Mouse (Mus musculus) macrophage (primary cell): Measurements from ENCODE around the gene Vasn. TPM values are rescaled to one million over a fixed set of nuclear protein-coding genes. Genes with fewer than 3 reads are reported as not detected.

ENCODE experiments used
- H3K27ac ChIP-seq: fragments of 350-480 bp; formaldehyde crosslinking; 2 replicates; pipeline ENCODE4 v1.9.0; 2021
- H3K36me3 ChIP-seq: fragments of 350-480 bp; formaldehyde crosslinking; 2 replicates; pipeline ENCODE4 v1.9.0; 2021; ENCODE audit errors: inconsistent target
- H3K4me3 ChIP-seq: fragments of 350-480 bp; formaldehyde crosslinking; 2 replicates; pipeline ENCODE4 v1.9.0; 2021; ENCODE audit errors: inconsistent target
- H3K79me2 ChIP-seq: fragments of 350-480 bp; formaldehyde crosslinking; 2 replicates; pipeline ENCODE4 v1.9.0; 2021; ENCODE audit errors: inconsistent target
- WGBS: methylation state at CpG from one replicate; pipeline ENCODE4 v1.1.7; 2026; ENCODE audit warnings: inconsistent platforms; ENCODE audit not compliant: missing documents; 5-methylcytosine and 5-hydroxymethylcytosine counted together
- polyA plus RNA-seq: library from polyadenylated mRNA; stranded (reverse); fragments of 250-400 nt; gene quantifications from 3 replicates; pipeline ENCODE4 v1.2.4, GENCODE M21; 2018; ENCODE audit warnings: inconsistent platforms

Gene Vasn
- polyA plus RNA-seq, 1 experiment from 2014 or later = 0.07 TPM

DNA sequence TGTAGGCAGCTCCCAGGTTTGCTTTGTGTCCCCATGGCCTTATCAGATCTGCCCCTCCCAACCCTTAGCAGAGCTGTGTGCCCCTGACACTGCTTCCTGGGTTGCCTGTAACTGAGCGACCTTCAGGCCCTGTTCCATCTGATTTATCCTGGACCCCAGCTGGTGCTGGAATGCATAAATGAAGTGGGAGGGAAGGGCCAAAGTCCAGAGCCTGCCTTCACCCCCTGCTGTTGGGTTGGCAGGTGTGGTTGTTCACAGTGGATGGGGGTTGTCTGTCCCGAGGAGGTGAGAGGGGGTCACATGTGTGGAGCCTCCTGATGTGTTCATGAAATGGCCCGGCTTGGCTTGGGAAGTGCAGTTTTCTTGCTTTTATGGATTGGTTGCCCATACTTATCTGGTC is 37.6 kb upstream of the Vasn start:
- H3K4me3 ChIP-seq = no peak overlapping the region
- no peaks in the 10 kb centered on the region for H3K79me2 ChIP-seq
- H3K27ac ChIP-seq = no peak overlapping the region
- H3K36me3 ChIP-seq = no peaks in the 10 kb centered on the region
- WGBS = 81% methylated on average over 3 of the region's 3 CpGs

- no peak overlapping the region for H3K27ac ChIP-seq
- no peak overlapping the region for H3K4me3 ChIP-seq
- H3K79me2 ChIP-seq = no peaks in the 10 kb centered on the region
- WGBS = 85% methylated on average over 7 of the region's 7 CpGs
- H3K36me3 ChIP-seq = no peaks in the 10 kb centered on the region
Observed at GRCm38 (mm10) chr16:4602766-4603452, 36.8 kb upstream of the Vasn start.

GRCm38 (mm10) chr16:4603453-4603837 is 36.3 kb upstream of the Vasn start:
- H3K79me2 ChIP-seq = no peaks in the 10 kb centered on the region
- no peak overlapping the region for H3K4me3 ChIP-seq
- H3K36me3 ChIP-seq = no peaks in the 10 kb centered on the region
- WGBS = 100% methylated on average over 1 of the region's 1 CpGs
- no peak overlapping the region for H3K27ac ChIP-seq

- 95% methylated on average over 11 of the region's 11 CpGs for WGBS
- no peaks in the 10 kb centered on the region for H3K79me2 ChIP-seq
- no peaks in the 10 kb centered on the region for H3K36me3 ChIP-seq
- no peak overlapping the region for H3K4me3 ChIP-seq
- no peak overlapping the region for H3K27ac ChIP-seq
Observed at GRCm38 (mm10) chr16:4604293-4604837, 35.4 kb upstream of the Vasn start.

DNA sequence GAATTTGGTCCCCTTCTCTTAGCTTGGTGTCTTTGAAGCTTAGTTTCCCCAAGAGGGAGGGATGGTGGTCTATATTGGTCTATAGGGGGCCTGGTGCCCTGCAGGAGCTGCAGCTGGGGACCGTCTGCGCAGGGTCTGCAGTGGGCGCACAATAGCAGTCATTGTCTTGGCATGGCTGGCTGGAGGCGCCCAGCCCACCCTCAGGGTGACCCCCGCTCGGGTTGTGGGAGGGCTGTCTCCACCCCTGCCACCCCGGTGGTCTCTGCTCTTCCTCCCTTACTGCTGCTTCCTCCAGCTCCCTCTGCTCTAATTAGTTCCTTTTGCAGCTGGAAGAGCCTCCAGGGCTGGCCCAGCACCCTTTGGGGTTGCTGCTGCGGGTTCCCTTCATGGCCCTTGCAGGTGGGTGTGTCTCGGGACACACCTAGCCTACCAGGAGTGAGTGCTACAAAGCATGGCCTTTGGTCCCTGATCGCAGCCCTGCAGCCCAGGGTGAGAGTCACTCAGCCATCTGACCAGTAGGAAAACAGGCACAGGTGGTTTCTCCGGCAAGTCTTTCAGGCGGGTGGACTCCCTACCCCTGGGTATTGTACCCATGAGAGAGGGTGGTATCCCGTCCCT is 34.1 kb upstream of the Vasn start:
- Histone ChIP-seq H3K4me3 (no peak overlapping the region), H3K36me3 (no peaks in the 10 kb centered on the region), H3K79me2 (no peaks in the 10 kb centered on the region), H3K27ac (no peak overlapping the region)
- 86% methylated on average over 13 of the region's 13 CpGs for WGBS

GRCm38 (mm10) chr16:4606431-4607084 is 33.2 kb upstream of the Vasn start:
- Histone ChIP-seq H3K79me2 (no peaks in the 10 kb centered on the region), H3K36me3 (no peaks in the 10 kb centered on the region), H3K4me3 (no peak overlapping the region), H3K27ac (no peak overlapping the region)
- WGBS = 18% methylated on average over 5 of the region's 5 CpGs

- 64% methylated on average over 9 of the region's 9 CpGs for WGBS
Observed at GRCm38 (mm10) chr16:4607818-4608531, 31.8 kb upstream of the Vasn start.

DNA sequence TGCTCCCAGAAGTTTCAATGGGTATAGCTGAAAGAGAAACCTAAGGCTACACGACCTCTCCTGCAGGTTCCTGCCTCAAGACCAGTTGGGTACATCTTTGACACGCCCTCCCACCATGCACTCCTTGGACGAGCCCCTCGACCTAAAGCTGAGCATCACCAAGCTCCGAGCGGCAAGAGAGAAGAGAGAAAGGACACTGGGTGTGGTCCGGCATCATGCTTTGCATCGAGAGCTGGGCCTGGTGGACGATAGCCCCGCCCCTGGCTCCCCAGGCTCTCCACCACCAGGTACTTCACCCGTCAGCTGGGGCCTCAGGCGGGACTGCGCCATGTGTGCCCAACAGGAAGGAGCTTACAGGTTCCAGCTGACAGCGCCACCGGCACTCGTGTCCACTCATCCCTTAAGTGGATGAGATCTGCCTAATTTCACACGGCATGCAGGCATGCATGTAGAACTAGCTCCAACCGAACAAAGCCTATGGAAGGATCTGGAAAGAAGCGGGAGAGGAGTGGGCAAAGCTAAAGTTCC is 31.1 kb upstream of the Vasn start:
- no peak overlapping the region for H3K4me3 ChIP-seq
- H3K27ac ChIP-seq = no peak overlapping the region
- H3K36me3 ChIP-seq = no peaks in the 10 kb centered on the region
- 90% methylated on average over 19 of the region's 19 CpGs for WGBS
- no peaks in the 10 kb centered on the region for H3K79me2 ChIP-seq

More at GRCm38 (mm10) chr16:4607818-4608531, 31.8 kb upstream of the Vasn start:
- Histone ChIP-seq H3K4me3 (no peak overlapping the region), H3K79me2 (no peaks in the 10 kb centered on the region), H3K27ac (no peak overlapping the region), H3K36me3 (no peaks in the 10 kb centered on the region)

- Histone ChIP-seq H3K4me3 (no peak overlapping the region), H3K36me3 (no peaks in the 10 kb centered on the region; the same call in 1 of the 2 replicates), H3K79me2 (no peaks in the 10 kb centered on the region), H3K27ac (no peak overlapping the region)
- 91% methylated on average over 5 of the region's 5 CpGs for WGBS
Observed at GRCm38 (mm10) chr16:4611193-4611592, 28.5 kb upstream of the Vasn start.

- no peak overlapping the region for H3K27ac ChIP-seq
- no peak overlapping the region for H3K4me3 ChIP-seq
- WGBS = 97% methylated on average over 7 of the region's 7 CpGs
- no peaks in the 10 kb centered on the region; the same call in 1 of the 2 replicates for H3K36me3 ChIP-seq
- no peaks in the 10 kb centered on the region for H3K79me2 ChIP-seq
Observed at GRCm38 (mm10) chr16:4611676-4612075, 28.1 kb upstream of the Vasn start.

GRCm38 (mm10) chr16:4613736-4614135 is 26.0 kb upstream of the Vasn start:
- H3K4me3 ChIP-seq = no peak overlapping the region
- H3K79me2 ChIP-seq = no peaks in the 10 kb centered on the region
- H3K27ac ChIP-seq = no peak overlapping the region
- H3K36me3 ChIP-seq = no peaks in the 10 kb centered on the region; the same call in 1 of the 2 replicates
- WGBS = 93% methylated on average over 9 of the region's 9 CpGs

DNA sequence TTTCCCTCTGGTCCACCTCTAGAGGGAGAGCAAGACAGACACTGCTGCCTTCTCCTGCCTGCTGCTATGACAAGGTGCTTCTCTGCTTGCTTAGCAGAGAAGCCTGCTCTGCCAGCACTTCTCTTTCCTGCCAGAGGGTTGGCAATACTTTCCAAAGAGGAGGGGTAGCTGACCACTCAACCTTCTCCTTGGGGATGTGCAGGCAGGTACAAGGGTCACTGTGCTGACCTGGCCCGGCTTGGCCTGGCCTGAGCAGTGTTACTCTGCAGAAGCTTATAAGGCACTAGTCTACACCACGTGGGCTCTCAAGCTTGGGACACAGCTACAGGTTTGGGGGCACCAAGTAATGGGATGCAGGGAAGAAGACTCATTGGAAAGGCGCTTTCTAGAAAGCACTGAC is 25.1 kb upstream of the Vasn start:
- H3K4me3 ChIP-seq = no peak overlapping the region
- peaks cover 2% of the 10 kb centered on the region; the same call in 1 of the 2 replicates for H3K79me2 ChIP-seq
- no peaks in the 10 kb centered on the region; the same call in 1 of the 2 replicates for H3K36me3 ChIP-seq
- no peak overlapping the region for H3K27ac ChIP-seq
- WGBS = 94% methylated on average over 3 of the region's 3 CpGs

DNA sequence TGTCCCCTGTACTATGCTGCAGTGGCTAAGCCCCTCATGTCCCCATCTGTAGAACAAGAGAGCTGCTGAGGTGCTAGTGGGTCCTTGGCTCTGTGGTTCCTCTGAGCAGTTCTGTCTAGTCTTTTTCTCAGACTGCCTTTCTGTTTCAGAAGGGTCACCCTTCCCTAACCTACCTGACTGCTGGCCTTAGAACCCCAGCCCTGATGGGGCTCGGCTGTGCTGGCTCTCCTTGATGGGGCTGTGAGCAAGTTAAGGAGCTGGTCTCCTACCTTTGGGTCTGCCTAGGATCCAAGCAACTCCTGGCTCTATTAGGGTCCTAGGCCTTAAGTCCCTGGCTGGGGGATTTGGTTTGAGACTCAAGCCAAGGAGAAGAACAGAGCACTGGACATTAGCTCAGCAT is 24.4 kb upstream of the Vasn start:
- Histone ChIP-seq H3K4me3 (no peak overlapping the region), H3K36me3 (no peaks in the 10 kb centered on the region; the same call in 1 of the 2 replicates), H3K79me2 (peaks cover 9% of the 10 kb centered on the region; the same call in 1 of the 2 replicates), H3K27ac (no peak overlapping the region)
- 90% methylated on average over 1 of the region's 1 CpGs for WGBS

DNA sequence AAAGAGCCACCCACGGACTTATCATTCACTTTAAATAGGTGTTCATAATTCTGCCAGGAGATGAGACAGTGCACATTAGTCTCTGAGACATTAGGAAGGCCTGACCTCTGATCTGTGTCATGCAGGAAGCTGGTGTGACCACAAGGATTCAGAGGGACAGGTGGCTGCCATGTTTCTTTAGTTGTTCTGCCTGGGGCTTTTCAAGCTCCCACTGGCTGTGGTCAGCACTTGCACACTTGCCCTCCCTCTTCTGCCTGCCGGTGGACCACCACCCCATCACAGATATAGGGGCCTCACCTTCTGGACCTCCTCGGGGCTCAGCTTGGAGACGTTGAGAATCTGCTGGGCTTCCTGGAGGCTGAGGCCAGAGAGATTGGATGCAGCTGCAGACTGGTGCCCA is 22.9 kb upstream of the Vasn start:
- Histone ChIP-seq H3K36me3 (no peaks in the 10 kb centered on the region; the same call in 1 of the 2 replicates), H3K27ac (no peak overlapping the region), H3K4me3 (no peak overlapping the region), H3K79me2 (peaks cover 24% of the 10 kb centered on the region; the same call in 1 of the 2 replicates)
- 89% methylated on average over 4 of the region's 4 CpGs for whole genome bisulfite sequencing
